Mouse (Mus musculus): ENCODE measurements around the gene Nxn.

DNA sequence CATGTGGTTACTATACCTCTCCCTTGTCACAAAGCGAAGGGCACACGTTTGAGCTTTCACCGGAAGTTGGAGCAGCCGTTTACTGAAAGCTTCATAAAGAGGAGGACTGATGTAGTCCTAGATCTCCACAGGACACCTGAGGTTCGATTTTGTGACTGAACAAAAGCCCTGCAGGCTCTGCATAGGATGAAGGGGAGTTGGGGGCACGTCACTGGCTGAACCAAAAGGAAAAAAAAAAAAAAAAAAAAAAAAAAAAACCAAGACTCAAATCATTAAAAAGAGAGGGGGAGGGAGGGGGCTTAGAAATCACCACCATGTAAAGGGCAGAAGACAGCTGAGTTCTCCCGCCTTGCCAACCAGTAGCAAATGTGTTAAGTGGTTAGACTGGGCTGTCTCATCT lies 10.2 kb downstream of the Nxn start:
- TF ChIP-seq CTCF (IDR thresholded peaks at IDR 0.05; ENCODE audit: low read depth, low read length) (no peak), GATA1 (IDR thresholded peaks at IDR 0.05; ENCODE audit: borderline replicate concordance, low read length) (no peak), TAL1 (conservative IDR thresholded peaks at IDR 0.05; ENCODE audit: low read depth, low read length) (no peak), GATA2 (IDR thresholded peaks at IDR 0.05; ENCODE audit: borderline replicate concordance, low read depth, low read length) (no peak), POLR2AphosphoS5 (IDR thresholded peaks at IDR 0.05; ENCODE audit: insufficient replicate concordance, low read depth, low read length) (no peak)
